Mouse (Mus musculus) liver, adult 2 months (tissue): ENCODE data around the gene Gm34302.

ENCODE experiments used
- CTCF ChIP-seq: fragments of 200-500 bp; IDR thresholded peaks from 2 replicates; pipeline ENCODE4 v1.5.1; 2011; ENCODE audit warnings: low read depth, low read length, control low read depth
- POLR2A ChIP-seq: fragments of 200-500 bp; IDR thresholded peaks from 2 replicates; pipeline ENCODE4 v1.6.1; 2011; ENCODE audit warnings: low read length, control low read depth; ENCODE audit not compliant: insufficient read depth; ENCODE audit errors: extremely low read depth

GRCm38 (mm10) chr3:63439738-63440137 is 43.9 kb downstream of the Gm34302 start:
- no peak for TF ChIP-seq CTCF
- no peak for TF ChIP-seq POLR2A
